Mouse (Mus musculus) kidney, postnatal 0 days (tissue): ENCODE results near the gene Tprkb. TPM values are rescaled to one million over a fixed set of nuclear protein-coding genes. Genes with fewer than 3 reads are reported as not detected.
A peak's percentile ranks its signal among the peaks of the same experiment; 100 is the strongest.
"Not testable (repeated sequence)": the region's sequence is repeated elsewhere in the genome, so short reads cannot be mapped to it uniquely, and the experiment has no call there.

ENCODE experiments used
- ATAC-seq: fragments of 200-750 bp; cut with Nextera tagmentation; replicated peaks from 2 replicates; pipeline ENCODE4 v1.8.0; 2017; ENCODE audit warnings: low read depth, moderate number of reproducible peaks, moderate TSS enrichment, moderate library complexity; ENCODE audit not compliant: low FRiP score
- DNase-seq: peaks from one replicate; pipeline ENCODE4 v3.0.0-alpha.2; 2016; ENCODE audit warnings: low spot score
- H3K27ac ChIP-seq: fragments of 300-500 bp; sonication (generic); 2 replicates; pipeline ENCODE4 v1.5.1; 2014; ENCODE audit warnings: mild to moderate bottlenecking
- H3K27me3 ChIP-seq: fragments of 300-500 bp; sonication (generic); 2 replicates; pipeline ENCODE4 v1.6.1; 2014; ENCODE audit warnings: low read length, mixed read lengths; ENCODE audit not compliant: insufficient read depth
- H3K36me3 ChIP-seq: fragments of 300-500 bp; sonication (generic); 2 replicates; pipeline ENCODE4 v1.6.1; 2014; ENCODE audit warnings: low read length, mixed read lengths; ENCODE audit not compliant: insufficient read depth
- H3K4me1 ChIP-seq: fragments of 300-500 bp; sonication (generic); replicated peaks from 2 replicates; pipeline ENCODE4 v1.6.1; 2014; ENCODE audit warnings: antibody characterized with exemption, low read length, mixed read lengths; ENCODE audit not compliant: insufficient read depth
- H3K4me2 ChIP-seq: fragments of 300-500 bp; sonication (generic); 2 replicates; pipeline ENCODE4 v1.6.1; 2014; ENCODE audit warnings: mild to moderate bottlenecking, low read length, moderate library complexity, mixed read lengths
- H3K4me3 ChIP-seq: fragments of 300-500 bp; sonication (generic); replicated peaks from 2 replicates; pipeline ENCODE4 v1.5.1; 2014; ENCODE audit warnings: low read depth, low read length
- H3K9ac ChIP-seq: fragments of 300-500 bp; sonication (generic); 2 replicates; pipeline ENCODE4 v1.6.1; 2014; ENCODE audit warnings: low read depth, low read length
- H3K9me3 ChIP-seq: fragments of 300-500 bp; sonication (generic); replicated peaks from 2 replicates; pipeline ENCODE4 v1.6.1; 2016; ENCODE audit warnings: low read length, inconsistent platforms, mixed read lengths
- CTCF ChIP-seq: IDR thresholded peaks from 2 replicates; pipeline ENCODE4 v1.5.1; 2016; ENCODE audit warnings: antibody characterized with exemption, low read depth, mild to moderate bottlenecking, moderate library complexity
- WGBS: fragments of 180-500 bp; shearing (Covaris S2); extraction: QIAGEN DNeasy Blood & Tissue Kit; methylation state at CpG from one replicate; pipeline ENCODE4 v1.1.7; 2014; 5-methylcytosine and 5-hydroxymethylcytosine counted together
- polyA plus RNA-seq: library from polyadenylated mRNA; unstranded; fragments of >200 nt; fragmentation: Nextera tagmentation; extraction: Ambion mirVana; gene quantifications from 2 replicates; pipeline ENCODE4 v1.2.1, GENCODE M21; 2015

Tprkb gene
- polyA plus RNA-seq, 1 experiment from 2014 or later = 54.3 TPM

DNA sequence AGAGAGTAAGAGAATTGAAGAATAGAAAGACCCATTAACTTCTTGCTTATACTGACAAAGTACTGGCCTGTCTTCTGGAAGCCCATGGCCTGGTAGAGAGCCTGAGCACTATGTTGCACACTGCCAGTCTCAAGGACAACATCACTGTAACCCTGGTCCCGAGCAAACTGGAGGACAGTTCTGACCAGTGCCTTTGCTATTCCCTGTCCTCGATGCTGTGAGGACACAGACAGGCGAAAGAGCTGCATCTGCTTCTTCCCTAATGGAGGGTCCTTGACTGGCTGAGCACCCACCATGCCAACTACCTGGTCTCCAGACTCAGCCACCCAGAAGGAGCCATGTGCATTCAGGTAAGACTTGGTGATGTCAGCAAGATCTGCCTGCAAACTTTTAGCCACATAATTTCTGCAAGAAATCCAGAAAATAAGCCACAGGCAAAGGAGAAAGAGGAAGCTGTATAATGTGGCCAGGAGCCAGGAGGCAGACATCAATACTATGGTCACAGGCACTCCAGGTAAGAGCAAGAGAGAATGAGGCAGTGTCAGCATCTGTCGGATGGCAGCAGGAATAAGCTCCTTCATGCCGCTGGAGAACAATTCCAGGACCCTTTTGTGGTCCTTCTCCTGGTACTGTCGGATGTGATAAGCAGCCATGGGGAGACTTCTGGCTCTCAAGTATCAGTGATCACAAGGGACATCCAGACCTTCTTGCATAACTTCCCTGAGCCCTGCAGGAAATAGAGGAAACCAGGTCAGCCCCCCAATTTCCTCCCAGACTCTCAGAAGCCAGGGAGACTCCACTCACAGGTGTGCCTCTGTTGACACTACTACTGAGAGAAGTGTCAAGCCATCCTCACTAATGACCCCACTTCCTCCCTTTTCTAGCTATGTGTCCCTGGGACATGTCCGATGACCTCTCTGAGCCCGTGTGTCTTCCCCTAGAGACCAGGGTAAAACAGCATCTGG lies 43.7 kb upstream of the Tprkb start:
- DNase-seq = peak; percentile 12
- Histone ChIP-seq H3K9me3 (no peaks in the 10 kb centered on the region), H3K4me1 (no peaks in the 10 kb centered on the region), H3K36me3 (no peaks in the 10 kb centered on the region), H3K4me3 (no peak overlapping the region), H3K27me3 (no peaks in the 10 kb centered on the region), H3K9ac (no peak overlapping the region), H3K4me2 (no peak overlapping the region), H3K27ac (no peak overlapping the region)
- WGBS = 58% methylated on average over 8 of the region's 8 CpGs
- no peak for TF ChIP-seq CTCF
- no peak for ATAC-seq

- 45% methylated on average over 5 of the region's 5 CpGs for WGBS
- H3K36me3 ChIP-seq, H3K4me1 ChIP-seq, H3K4me2 ChIP-seq, H3K9me3 ChIP-seq, H3K27me3 ChIP-seq, DNase-seq, H3K9ac ChIP-seq, H3K4me3 ChIP-seq: not testable (repeated sequence)
- peak within 1 kb of the TSS; percentile 36; the same call in 1 of the 2 replicates for H3K27ac ChIP-seq
- ATAC-seq = peak; percentile 73; the same call in 1 of the 2 replicates
Observed at GRCm38 (mm10) chr6:85869006-85869405, 42.7 kb upstream of the Tprkb start, which contains the start of gene Nat8f2. TSS of gene Nat8f2 (minus strand) at chr6:85869158.

GRCm38 (mm10) chr6:85883246-85883645 lies 28.4 kb upstream of the Tprkb start:
- not testable (repeated sequence) for H3K27ac ChIP-seq

DNA sequence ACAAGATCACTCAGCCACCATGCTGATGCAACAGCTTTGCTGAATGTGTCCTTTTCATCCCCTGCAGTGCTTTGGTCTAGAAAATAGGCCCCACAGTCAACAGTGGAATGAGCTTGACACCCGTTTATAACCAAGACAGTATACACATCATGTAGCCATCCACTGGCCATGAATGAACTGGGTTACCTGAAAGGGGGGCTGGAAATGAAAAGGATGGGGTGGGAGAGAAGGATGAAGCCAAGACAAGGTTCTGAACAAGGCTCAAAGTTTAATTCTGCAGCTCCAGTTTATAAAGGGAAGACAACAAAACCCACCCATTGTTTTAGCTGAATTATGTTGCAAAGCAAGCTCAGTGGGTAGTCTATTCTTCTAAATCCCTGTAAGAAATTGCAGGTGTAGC lies 27.4 kb upstream of the Tprkb start:
- Histone ChIP-seq H3K36me3 (no peaks in the 10 kb centered on the region), H3K4me3 (no peak overlapping the region), H3K27me3 (no peaks in the 10 kb centered on the region), H3K9me3 (no peaks in the 10 kb centered on the region; the same call in 1 of the 2 replicates), H3K27ac (no peak overlapping the region), H3K4me1 (no peaks in the 10 kb centered on the region), H3K4me2 (no peak overlapping the region), H3K9ac (no peak overlapping the region)
- DNase-seq (no peak), ATAC-seq (no peak)
- TF ChIP-seq CTCF = no peak
- 92% methylated on average over 1 of the region's 1 CpGs for WGBS

More at GRCm38 (mm10) chr6:85883246-85883645, 28.4 kb upstream of the Tprkb start:
- ATAC-seq, H3K9me3 ChIP-seq, H3K4me1 ChIP-seq, DNase-seq, H3K9ac ChIP-seq, H3K4me3 ChIP-seq, H3K36me3 ChIP-seq, H3K4me2 ChIP-seq, H3K27me3 ChIP-seq: not testable (repeated sequence)
- WGBS = 94% methylated on average over 9 of the region's 9 CpGs

DNA sequence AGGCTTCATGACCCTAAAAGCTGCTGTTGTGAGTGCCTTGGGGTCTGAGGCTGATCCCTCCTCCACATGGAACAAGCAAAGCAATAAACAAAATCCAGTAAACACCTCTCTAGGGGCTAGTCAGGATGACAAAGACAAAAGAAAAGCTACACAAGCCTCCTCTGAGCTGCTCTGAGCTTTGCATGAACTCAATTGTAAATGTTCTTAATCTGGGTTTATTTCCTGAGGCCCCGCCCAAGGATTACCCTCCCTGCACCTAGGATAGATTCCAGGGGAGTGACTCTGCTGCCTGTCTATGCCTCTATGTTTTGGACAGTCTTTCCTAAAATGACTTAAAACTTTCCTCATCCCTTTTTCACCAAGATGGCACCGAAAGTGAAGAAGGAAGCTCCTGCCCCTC lies 22.7 kb upstream of the Tprkb start:
- no peak overlapping the region for H3K4me3 ChIP-seq
- no peak overlapping the region for H3K27ac ChIP-seq
- no peaks in the 10 kb centered on the region for H3K4me1 ChIP-seq
- no peaks in the 10 kb centered on the region for H3K36me3 ChIP-seq
- no peaks in the 10 kb centered on the region; the same call in 1 of the 2 replicates for H3K9me3 ChIP-seq
- H3K4me2 ChIP-seq = no peak overlapping the region
- no peak for DNase-seq
- no peak for ATAC-seq
- H3K27me3 ChIP-seq = no peaks in the 10 kb centered on the region
- TF ChIP-seq CTCF = no peak
- WGBS = 90% methylated on average over 2 of the region's 2 CpGs
- H3K9ac ChIP-seq = no peak overlapping the region

DNA sequence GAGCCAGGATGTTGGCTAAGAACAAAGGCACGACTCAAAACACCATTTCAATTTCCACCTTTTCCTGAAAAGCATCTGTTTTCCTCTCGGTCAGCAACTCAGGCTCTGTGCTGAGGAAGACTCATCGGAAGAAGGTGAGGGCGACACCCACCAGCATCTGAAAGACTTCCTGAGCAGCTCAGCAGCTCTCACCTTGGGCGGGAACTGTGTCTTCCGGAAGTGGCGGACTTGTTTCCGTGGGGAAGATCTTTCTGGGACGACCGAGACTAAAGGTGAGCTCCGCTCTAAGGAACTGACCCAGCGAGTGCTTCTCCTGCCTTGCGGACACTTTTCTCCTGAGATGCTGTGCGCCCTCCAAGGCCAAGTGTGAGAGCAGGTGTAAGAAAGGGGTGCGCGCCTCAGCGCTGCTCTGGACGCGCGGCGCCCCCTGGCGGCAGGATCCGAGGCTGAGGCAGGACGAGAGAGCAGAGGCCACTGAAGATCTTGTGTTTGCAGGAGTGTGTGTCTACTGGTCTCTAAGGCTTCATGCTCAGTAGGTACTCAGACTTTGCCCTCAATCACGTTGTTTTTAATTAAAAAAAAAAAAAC lies 16.5 kb upstream of the Tprkb start:
- WGBS = 68% methylated on average over 25 of the region's 25 CpGs
- H3K9me3 ChIP-seq, H3K4me1 ChIP-seq, H3K36me3 ChIP-seq, H3K4me3 ChIP-seq, ATAC-seq, DNase-seq, H3K27ac ChIP-seq, H3K4me2 ChIP-seq, H3K27me3 ChIP-seq, H3K9ac ChIP-seq: not testable (repeated sequence)
- peak; percentile 69 for TF ChIP-seq CTCF

- H3K4me2 ChIP-seq, H3K4me1 ChIP-seq, H3K9me3 ChIP-seq, ATAC-seq, H3K27me3 ChIP-seq, DNase-seq, H3K9ac ChIP-seq, H3K27ac ChIP-seq, H3K36me3 ChIP-seq, H3K4me3 ChIP-seq: not testable (repeated sequence)
- WGBS = 74% methylated on average over 7 of the region's 8 CpGs
Observed at GRCm38 (mm10) chr6:85898596-85899475, 12.8 kb upstream of the Tprkb start.
